Mouse (Mus musculus) bone marrow, adult 2 months (tissue): Measurements from ENCODE around the gene Tomm22. TPM values are rescaled to one million over a fixed set of nuclear protein-coding genes. Genes with fewer than 3 reads are reported as not detected.
A peak's percentile ranks its signal among the peaks of the same experiment; 100 is the strongest.

Experiments used
- H3K27ac ChIP-seq: fragments of 200-500 bp; 2 replicates; pipeline ENCODE4 v1.5.1; 2012; ENCODE audit warnings: low read depth, mild to moderate bottlenecking, control low read depth, inconsistent platforms, low read length; ENCODE audit not compliant: control insufficient read depth, poor library complexity, insufficient read depth
- H3K4me1 ChIP-seq: fragments of 200-500 bp; 2 replicates; pipeline ENCODE4 v1.6.1; 2011; ENCODE audit warnings: low read length; ENCODE audit not compliant: control insufficient read depth, insufficient read depth
- H3K4me3 ChIP-seq: fragments of 200-500 bp; replicated peaks from 2 replicates; pipeline ENCODE3; 2011; ENCODE audit warnings: mild to moderate bottlenecking, low read depth, low read length, control low read depth; ENCODE audit not compliant: control insufficient read depth
- CTCF ChIP-seq: fragments of 200-500 bp; IDR thresholded peaks from 2 replicates; pipeline ENCODE4 v1.5.1; 2011; ENCODE audit warnings: low read length, control low read depth; ENCODE audit not compliant: control insufficient read depth, insufficient read depth
- POLR2A ChIP-seq: fragments of 200-500 bp; IDR thresholded peaks from 2 replicates; pipeline ENCODE4 v1.6.1; 2011; ENCODE audit warnings: low read depth, mild to moderate bottlenecking, control low read depth, low read length, borderline replicate concordance; ENCODE audit not compliant: control insufficient read depth
- WGBS: fragments of 180-500 bp; shearing (Covaris S2); methylation state at CpG from one replicate; pipeline ENCODE4 v1.1.7; 2018; 5-methylcytosine and 5-hydroxymethylcytosine counted together
- polyA plus RNA-seq: library from polyadenylated mRNA; stranded (reverse); fragments of >200 nt; gene quantifications from 2 replicates; pipeline ENCODE4 v1.2.4, GENCODE M21; 2011; ENCODE audit warnings: low replicate concordance; ENCODE audit not compliant: missing spikeins, insufficient read depth, insufficient read length

Tomm22 gene
- polyA plus RNA-seq, 1 experiment, result 126 TPM

DNA sequence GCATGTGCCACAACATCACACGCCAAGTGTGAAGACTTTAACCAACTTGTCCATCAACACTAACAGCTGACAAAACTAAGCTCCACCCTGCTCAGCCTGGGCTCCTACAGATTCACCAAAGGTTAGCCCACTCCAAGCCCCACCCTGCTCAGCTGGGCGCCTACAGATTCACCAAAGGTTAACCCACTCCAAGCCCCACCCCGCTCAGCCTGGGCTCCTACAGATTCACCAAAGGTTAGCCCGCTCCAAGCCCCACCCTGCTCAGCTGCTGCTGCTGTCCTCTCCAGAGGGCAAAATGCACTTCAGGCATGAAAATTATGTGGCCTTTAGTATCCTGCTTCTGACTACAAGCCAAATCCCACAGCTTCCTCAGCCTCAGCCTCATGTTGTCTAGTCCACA lies 11.3 kb downstream of the Tomm22 start:
- H3K4me3 ChIP-seq, result no peak overlapping the region
- no peak for TF ChIP-seq CTCF
- no peak for TF ChIP-seq POLR2A
- H3K4me1 ChIP-seq, result no peaks in the 10 kb centered on the region; the same call in 1 of the 2 replicates
- 85% methylated on average over 4 of the region's 4 CpGs for WGBS
- no peak overlapping the region for H3K27ac ChIP-seq

DNA sequence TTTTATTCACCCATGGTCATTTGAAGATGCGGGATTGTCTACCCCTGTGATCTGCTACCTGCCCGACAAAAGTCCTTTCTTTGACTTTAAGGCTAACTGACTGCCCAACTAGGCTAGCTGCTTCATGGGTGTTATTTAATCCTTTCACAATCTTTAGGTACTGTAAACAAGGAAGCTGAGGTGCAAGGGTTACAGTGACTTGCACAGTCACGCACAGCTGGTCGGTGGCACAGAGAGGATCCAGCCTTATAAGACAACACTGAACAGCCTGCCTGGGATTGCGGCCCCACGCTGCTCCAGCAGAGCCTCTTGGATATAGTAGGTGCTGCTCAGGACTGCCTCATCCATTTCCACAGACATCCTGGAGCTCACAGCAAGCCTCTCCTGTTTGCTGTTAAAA lies 12.5 kb downstream of the Tomm22 start:
- peak overlapping the region; percentile 49 for H3K27ac ChIP-seq
- H3K4me1 ChIP-seq, result no peaks in the 10 kb centered on the region; the same call in 1 of the 2 replicates
- H3K4me3 ChIP-seq, result peak overlapping the region; percentile 25
- 47% methylated on average over 6 of the region's 6 CpGs for WGBS
- TF ChIP-seq POLR2A (no peak), CTCF (no peak)

DNA sequence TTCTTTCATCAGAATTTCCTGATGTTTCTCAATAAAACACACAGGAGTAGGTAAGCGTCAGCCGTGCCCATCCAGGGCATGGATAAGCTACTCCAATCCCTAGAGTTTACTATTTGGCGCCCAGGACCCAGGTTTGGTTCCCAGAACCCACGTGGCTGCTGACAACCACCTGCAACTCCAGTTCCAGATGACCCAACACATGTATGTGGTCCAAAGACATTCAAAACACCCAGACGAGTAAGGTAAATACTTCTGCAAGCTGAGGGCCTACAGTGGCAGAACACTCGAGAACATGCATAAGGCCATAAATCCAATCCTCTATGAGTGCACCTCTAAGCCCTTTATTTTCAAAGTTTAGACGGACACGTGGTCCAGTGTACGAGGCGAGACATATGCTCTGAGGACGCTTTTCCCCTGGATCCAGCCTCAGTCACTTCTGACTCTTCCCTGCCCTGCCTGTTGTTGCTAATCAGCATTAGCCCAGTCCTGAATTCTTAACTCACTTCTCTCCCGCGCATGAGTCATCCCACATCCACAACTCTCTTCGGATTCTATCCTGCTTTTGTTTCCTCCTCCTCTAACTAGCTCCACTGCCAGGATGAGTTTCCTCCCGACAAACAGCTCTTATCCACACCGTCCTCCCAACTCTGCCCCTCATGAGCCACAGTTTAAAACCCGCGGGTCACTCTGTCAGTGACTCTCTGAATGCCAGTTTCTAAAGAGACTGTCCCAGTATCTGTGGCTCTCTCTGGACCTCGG lies 13.2 kb downstream of the Tomm22 start:
- no peaks in the 10 kb centered on the region; the same call in 1 of the 2 replicates for H3K4me1 ChIP-seq
- no peak overlapping the region for H3K4me3 ChIP-seq
- WGBS, result 64% methylated on average over 19 of the region's 19 CpGs
- H3K27ac ChIP-seq, result 0 out of 2 replicates have a peak overlapping the region, but pooled peaks have one; percentile 5
- TF ChIP-seq CTCF (no peak), POLR2A (no peak)

DNA sequence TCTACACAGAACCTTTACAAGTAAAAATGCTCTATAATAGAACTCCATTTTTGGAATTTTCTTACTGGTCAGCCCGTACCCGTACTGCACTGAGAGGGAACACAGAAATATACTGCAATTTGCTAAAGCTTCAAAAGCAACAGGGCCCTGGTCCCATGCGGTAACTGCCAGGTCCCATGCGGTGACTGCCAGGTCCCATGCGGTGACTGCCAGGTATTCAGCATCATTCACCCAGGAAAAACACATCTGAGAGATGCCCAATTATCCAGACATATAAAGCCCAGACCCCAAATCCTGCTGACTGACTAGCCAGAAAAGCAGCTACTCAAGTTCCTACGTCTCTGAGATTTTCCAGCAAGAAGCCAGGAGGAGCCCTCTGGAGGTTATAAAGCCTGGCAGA lies 14.0 kb downstream of the Tomm22 start:
- TF ChIP-seq POLR2A (no peak), CTCF (no peak)
- peak overlapping the region; percentile 54; the same call in 1 of the 2 replicates for H3K27ac ChIP-seq
- WGBS, result 83% methylated on average over 6 of the region's 6 CpGs
- no peaks in the 10 kb centered on the region; the same call in 1 of the 2 replicates for H3K4me1 ChIP-seq
- H3K4me3 ChIP-seq, result no peak overlapping the region

DNA sequence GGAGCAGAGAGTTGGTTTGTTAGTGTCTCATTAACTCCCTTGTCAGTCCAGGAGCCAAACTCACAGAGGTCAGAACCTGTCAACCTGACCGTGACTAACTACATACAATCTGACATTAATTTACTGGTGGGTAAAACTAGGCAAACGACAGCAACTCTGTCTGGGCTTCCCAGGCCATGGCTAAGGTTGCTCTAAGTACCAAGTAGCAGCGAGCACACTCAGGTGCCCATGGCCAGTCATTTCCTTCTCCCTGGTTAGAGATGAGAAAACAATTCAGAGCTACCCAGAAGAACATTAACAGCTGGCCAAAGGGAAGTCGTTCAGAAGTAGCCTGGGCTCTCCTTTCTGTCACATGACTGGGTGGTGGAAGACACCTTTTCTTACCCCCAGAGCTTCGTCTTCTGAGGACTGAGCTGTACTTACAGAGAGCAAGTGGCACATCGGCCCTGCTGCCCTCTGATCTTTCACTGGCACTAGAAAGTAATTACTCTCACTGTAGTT lies 14.5 kb downstream of the Tomm22 start:
- WGBS, result 16% methylated on average over 6 of the region's 6 CpGs
- peak overlapping the region; percentile 54 for H3K27ac ChIP-seq
- H3K4me3 ChIP-seq, result peak overlapping the region; percentile 36
- H3K4me1 ChIP-seq, result no peaks in the 10 kb centered on the region; the same call in 1 of the 2 replicates
- TF ChIP-seq CTCF (no peak), POLR2A (no peak)

DNA sequence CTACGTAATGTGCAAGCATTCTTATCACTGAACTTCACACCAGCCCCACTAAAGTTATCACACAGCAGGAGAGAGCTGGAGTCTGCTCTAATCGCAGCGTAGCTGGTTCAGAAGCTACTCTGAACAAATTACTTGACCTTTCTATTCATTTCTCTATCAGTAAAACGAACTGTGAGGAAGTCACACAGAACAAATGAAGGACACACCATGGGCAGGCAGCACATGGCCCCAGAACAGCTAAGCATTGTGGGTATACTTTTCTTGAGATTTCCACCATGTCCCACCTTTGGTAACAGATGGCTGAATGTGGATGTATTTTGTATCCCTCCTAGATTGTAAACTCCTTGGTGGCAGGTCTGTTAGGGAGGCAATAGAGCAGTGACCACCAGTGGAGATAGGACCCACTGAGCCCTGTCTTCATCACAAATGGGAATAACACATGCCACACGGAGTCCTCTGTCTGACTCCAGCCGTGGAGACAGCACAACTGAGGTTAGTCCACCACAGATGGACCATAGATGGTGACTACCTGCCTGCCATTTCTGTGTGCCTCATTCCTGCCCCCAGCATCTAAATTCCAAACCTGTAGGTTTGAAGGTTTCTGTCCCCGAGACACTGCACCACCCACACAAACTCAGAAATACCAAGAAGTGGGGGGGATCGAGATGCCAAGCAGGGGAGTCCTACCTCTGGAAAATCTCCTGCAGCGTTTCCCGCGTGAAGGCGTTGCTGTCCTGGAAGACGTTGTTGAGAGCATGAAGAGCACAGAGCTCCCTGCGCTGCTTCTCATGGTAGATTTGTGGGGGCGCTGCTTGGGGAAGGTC lies 15.6 kb downstream of the Tomm22 start:
- H3K4me3 ChIP-seq, result peak overlapping the region; percentile 49
- TF ChIP-seq POLR2A, result no peak
- TF ChIP-seq CTCF, result no peak
- no peaks in the 10 kb centered on the region; the same call in 1 of the 2 replicates for H3K4me1 ChIP-seq
- WGBS, result 13% methylated on average over 15 of the region's 15 CpGs
- H3K27ac ChIP-seq, result peak overlapping the region; percentile 1

DNA sequence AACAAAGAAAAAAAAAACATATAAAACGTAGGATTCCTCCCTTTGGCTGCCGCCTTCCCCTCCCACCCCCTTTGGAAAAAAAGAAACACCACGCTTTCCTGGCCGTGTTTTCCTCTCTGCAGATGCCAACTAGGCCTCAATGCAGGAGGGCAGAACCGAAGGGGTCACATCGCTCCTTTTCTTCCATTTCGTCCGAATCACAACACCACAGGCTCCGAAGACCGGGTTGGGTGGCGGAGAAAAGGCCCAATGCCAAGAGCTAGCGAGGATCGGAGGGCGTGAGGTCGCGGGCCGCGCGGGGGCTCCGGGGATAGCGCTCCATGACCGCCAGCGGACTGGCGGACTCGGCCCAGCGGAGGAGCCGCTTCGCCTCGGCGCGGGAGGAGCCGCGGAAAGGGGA lies 16.5 kb downstream of the Tomm22 start:
- H3K4me1 ChIP-seq, result no peaks in the 10 kb centered on the region; the same call in 1 of the 2 replicates

More for the DNA sequence above, 16.5 kb downstream of the Tomm22 start:
- TF ChIP-seq POLR2A, result no peak
- TF ChIP-seq CTCF, result no peak
- Histone ChIP-seq H3K27ac (peak overlapping the region; percentile 100), H3K4me3 (peak overlapping the region; percentile 74)
- WGBS, result under 1% methylated on average over 33 of the region's 33 CpGs
